Mouse (Mus musculus): Measurements from ENCODE around the gene Crp.

DNA sequence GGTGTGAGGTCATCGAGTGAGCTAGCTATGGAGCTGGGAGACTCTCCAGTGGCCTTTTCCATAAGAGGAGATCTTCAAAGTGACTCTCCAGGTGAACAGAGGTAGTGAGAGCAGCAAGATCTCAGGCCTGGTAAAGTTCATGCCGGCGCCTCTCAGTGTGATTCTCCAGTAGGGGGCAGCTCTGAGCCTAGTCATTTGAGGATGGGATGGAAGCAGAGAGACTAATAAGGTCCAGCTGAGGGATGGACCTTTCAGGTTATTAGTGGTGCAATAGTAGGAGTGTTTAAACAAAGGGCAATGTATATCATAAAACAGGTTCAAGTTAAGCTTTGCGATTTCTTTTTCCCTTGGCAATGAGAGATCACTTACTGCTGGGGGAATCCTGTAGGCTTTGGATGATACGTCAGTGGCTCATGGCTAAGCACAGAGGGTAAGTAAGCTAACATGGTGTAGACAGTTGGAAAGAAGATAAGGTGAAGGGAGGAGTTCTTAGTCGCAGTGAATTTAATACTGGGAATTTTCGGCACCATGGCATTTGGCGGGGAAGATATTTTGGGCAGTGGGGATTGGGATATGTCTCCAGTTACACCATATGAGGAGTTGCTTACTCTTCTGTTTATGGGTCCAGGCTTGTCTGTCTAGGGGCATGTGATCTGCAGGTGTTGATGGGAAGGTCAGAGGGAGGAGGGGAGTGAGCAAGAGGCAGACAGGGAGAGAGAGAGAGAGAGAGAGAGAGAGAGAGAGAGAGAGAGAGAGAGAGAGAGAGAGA lies 47.2 kb upstream of the Crp start:
- TF ChIP-seq MYOG (IDR thresholded peaks at IDR 0.05; ENCODE audit: control insufficient read depth, extremely low read depth, insufficient read length), result no peak
- no peak for TF ChIP-seq CTCF (IDR thresholded peaks at IDR 0.05; ENCODE audit: control insufficient read depth, insufficient read depth, insufficient read length)
- no peak for TF ChIP-seq CEBPB (IDR thresholded peaks at IDR 0.05; ENCODE audit: low read depth)
- no peak for TF ChIP-seq MYOD1 (IDR thresholded peaks at IDR 0.05; ENCODE audit: control insufficient read depth, insufficient read length, low read depth)
- no peak for TF ChIP-seq FOSL1 (IDR thresholded peaks at IDR 0.05; ENCODE audit: insufficient read depth, low read length, poor library complexity, severe bottlenecking)
- TF ChIP-seq MAX (IDR thresholded peaks at IDR 0.05), result no peak
